Mouse (Mus musculus) large intestine, adult 2 months (tissue): ENCODE data around the gene Amer2. TPM values are rescaled to one million over a fixed set of nuclear protein-coding genes. Genes with fewer than 3 reads are reported as not detected.

Experiments
- DNase-seq: peaks from one replicate; pipeline ENCODE4 v3.0.0-alpha.2; 2012; ENCODE audit warnings: low read depth, low spot score
- WGBS: fragments of 180-500 bp; shearing (Covaris S2); methylation state at CpG from one replicate; pipeline ENCODE4 v1.1.7; 2018; 5-methylcytosine and 5-hydroxymethylcytosine counted together
- polyA plus RNA-seq: library from polyadenylated mRNA; depleted of rRNA; stranded (reverse); fragments of >200 nt; gene quantifications from 2 replicates; pipeline ENCODE4 v1.2.3, GENCODE M21; 2012

Gene Amer2
- polyA plus RNA-seq, 1 experiment, result 0.04 TPM

GRCm38 (mm10) chr14:60385079-60385643, 12.1 kb downstream of the Amer2 start:
- WGBS, result 59% methylated on average over 6 of the region's 6 CpGs
- no peak for DNase-seq

- no peak for DNase-seq
- 46% methylated on average over 6 of the region's 6 CpGs for WGBS
Observed at GRCm38 (mm10) chr14:60386591-60387501, 13.8 kb downstream of the Amer2 start.

GRCm38 (mm10) chr14:60388332-60388731, 15.3 kb downstream of the Amer2 start:
- WGBS, result 85% methylated on average over 2 of the region's 2 CpGs
- no peak for DNase-seq

DNA sequence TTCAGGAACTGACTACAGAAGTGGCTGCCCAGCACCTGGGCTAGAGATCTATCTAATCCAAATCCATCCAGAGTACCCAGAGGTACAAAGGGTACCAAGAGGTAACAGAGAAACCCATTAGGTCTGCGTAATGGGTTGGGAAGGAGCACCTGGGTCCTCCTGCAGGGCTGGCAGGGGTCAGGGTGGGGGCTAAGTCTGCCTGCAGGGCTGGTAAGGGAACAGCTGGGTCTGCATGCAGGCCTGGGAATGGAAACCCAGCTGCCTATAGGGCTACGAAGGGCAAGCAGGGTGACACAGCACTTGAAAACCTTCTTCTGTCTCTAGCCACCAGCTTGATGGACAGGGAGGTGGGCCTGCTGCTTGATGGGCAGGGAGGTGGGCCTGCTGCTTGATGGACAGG, 19.1 kb downstream of the Amer2 start:
- 87% methylated on average over 2 of the region's 2 CpGs for WGBS

GRCm38 (mm10) chr14:60397321-60397720, 24.3 kb downstream of the Amer2 start:
- DNase-seq, result no peak
- WGBS, result 54% methylated on average over 4 of the region's 4 CpGs

More for the DNA sequence above, 19.1 kb downstream of the Amer2 start:
- no peak for DNase-seq

DNA sequence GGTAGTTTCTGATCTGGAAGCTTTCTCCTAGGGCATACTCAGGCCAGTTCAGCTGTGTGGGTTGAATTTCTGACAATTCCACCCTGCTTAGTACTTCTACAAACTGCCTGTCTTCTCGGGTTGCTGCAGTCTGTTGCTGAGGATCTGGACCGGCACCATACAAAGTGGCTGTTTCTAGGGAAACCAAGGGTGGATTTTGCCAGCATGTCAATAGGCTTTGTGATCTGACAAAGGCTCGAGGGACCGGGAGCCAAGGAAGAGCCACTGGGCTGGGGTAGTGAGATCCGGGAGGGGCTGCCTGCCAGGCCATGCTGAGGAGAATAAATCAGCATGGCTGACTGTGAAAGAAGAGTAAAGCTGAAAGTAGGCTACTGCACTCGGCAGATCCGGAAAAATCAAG, 25.8 kb downstream of the Amer2 start:
- WGBS, result 55% methylated on average over 7 of the region's 7 CpGs
- no peak for DNase-seq

DNA sequence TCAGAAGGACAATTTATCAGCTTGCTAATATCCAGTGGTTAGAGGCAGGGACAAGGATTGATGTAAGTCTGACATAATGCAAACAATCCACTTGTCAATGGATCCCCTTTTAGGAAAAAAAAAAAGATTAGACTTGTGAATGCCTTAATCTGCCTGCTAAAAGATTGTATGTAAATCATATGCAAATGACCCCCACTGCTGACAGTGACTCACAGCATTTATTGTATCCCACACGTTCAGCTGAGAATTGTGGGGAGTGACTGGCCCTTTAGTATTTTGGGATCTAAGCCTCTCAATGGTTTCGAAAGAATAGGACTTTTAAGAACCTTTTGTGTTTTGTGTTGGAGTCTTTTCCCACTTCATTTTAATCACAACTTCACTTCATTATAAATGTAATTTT, 30.2 kb downstream of the Amer2 start:
- WGBS, result 68% methylated on average over 2 of the region's 2 CpGs
- no peak for DNase-seq

DNA sequence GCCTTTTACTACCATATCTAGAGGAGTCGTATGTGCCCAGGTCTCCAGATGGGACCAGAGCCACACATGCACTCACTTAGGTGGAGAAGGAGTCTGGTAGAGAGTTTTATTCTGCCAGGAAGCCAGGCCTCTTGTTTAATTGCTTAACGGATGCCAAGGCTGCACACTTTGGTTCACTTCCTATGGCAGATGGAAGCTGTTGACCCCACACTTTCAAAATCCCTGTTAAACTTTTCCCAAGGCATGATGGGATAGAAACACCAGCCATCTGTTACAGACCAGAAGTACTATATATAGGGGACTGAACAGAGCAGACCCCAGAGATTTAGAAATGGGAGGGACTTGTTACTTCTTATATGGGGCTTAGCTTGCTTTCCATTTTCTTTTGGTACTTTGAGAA, 32.8 kb downstream of the Amer2 start:
- DNase-seq, result no peak
- WGBS, result 75% methylated on average over 2 of the region's 2 CpGs

DNA sequence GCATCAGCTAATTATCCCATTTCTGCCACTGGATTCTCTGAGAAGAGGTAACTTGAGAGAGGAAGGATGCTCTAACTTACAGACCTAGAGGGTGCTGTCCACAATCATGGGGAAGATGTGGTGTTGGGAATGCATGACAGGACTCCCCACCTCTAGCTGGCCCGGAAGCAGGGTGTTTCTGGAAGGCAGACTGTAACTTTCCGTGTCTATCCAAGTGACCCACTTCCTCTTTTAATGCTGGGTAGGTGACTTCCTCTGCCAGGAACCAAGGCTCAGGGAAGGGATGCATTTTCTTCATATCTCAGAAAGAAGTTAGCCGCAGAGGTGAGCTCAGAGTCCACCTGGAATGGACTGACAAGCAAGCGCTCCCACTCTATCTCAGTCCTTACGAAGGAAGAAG, 33.5 kb downstream of the Amer2 start:
- WGBS, result 89% methylated on average over 5 of the region's 5 CpGs

GRCm38 (mm10) chr14:60407319-60407718, 34.3 kb downstream of the Amer2 start:
- 79% methylated on average over 9 of the region's 9 CpGs for WGBS

More for the DNA sequence above, 33.5 kb downstream of the Amer2 start:
- DNase-seq, result no peak

GRCm38 (mm10) chr14:60409702-60410491, 36.8 kb downstream of the Amer2 start:
- DNase-seq, result no peak
- WGBS, result 19% methylated on average over 12 of the region's 12 CpGs

More at GRCm38 (mm10) chr14:60407319-60407718, 34.3 kb downstream of the Amer2 start:
- no peak for DNase-seq

DNA sequence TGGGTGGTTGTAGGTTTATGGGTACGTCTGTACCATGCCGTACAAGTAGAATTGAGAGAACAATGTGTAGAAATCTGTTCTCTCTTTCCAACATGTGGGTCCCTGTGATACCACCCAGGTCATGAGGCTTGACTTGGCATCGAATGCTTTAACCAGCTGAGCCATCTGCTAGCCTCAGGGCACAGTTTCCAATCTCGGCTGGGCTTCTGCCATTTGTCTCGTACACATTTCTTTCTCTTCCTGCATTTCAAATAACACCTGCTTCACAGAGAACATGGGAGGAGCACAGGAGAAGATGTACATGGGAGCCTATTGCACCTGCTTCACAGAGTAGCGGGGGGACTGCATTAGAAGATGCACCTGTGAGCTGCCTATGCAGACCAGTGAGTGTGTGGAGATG, 38.2 kb downstream of the Amer2 start:
- no peak for DNase-seq
- WGBS, result 85% methylated on average over 6 of the region's 6 CpGs

- WGBS, result 74% methylated on average over 8 of the region's 8 CpGs
- no peak for DNase-seq
Observed at GRCm38 (mm10) chr14:60414691-60415090, 41.6 kb downstream of the Amer2 start.

GRCm38 (mm10) chr14:60417924-60418323, 44.9 kb downstream of the Amer2 start:
- WGBS, result 82% methylated on average over 5 of the region's 5 CpGs

GRCm38 (mm10) chr14:60422920-60423319, 49.9 kb downstream of the Amer2 start:
- DNase-seq, result no peak
- 86% methylated on average over 2 of the region's 2 CpGs for WGBS

More at GRCm38 (mm10) chr14:60417924-60418323, 44.9 kb downstream of the Amer2 start:
- DNase-seq, result no peak

GRCm38 (mm10) chr14:60424174-60424573, 51.1 kb downstream of the Amer2 start:
- WGBS, result 16% methylated on average over 3 of the region's 3 CpGs
- no peak for DNase-seq

DNA sequence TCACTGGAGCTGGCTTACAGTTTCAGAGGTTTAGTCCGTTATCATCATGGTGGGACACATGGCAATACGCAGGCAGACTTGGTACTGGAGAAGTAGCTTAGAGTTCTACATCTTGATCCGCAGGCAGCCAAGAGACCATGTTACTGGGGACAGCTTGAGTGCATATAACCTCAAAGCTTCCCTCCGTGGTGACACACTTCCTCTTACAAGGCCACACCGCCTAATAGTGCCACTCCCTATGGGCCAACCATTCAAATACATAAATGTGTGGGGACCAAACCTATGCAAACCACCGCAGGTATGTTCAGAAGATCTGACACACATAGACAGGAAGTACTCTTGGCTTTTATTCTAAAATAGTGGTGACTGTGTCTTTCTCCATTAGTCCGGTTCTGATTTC, 52.5 kb downstream of the Amer2 start:
- 79% methylated on average over 7 of the region's 7 CpGs for WGBS
- no peak for DNase-seq

DNA sequence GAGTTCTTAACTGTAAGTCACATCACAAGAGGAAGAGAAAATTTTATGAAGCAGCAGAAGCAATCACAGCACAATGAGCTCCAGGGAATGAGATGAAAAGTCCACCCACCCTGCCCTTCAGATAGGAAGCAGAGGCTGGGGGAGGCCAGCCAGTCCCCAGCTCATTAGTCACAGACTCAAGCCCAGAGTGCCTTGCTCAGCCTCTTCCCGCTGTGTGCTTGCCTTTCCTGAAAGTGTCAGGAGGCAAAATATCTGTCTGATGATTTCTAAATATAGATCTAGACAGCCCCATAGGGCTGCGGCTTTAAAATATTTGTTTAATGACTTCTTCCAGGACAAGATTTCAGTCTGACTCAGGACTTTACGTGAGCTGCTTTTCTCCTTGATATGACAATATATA, 54.8 kb downstream of the Amer2 start:
- 26% methylated on average over 3 of the region's 3 CpGs for WGBS
- DNase-seq, result no peak

DNA sequence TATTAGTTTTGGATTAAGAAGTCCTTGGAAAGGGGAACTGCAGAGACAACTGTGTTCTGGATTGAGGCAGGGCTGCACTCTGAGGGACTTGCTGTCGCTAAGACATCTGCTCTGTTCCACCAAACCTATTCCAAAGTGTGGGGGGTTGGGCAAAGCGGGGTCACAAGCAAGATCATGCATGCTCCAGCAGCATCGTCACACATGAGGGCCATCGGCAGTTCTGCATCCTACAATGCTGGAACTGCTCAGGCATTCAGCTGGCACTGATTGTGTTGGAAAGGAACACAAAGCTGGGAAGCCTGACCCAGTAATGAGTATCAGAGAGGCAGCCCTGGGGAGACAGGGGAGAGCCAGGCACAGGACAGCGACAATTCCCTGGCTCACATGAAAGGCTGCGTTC, 56.5 kb downstream of the Amer2 start:
- DNase-seq, result no peak
- 75% methylated on average over 6 of the region's 6 CpGs for WGBS

- no peak for DNase-seq
- 51% methylated on average over 5 of the region's 5 CpGs for WGBS
Observed at GRCm38 (mm10) chr14:60431515-60431914, 58.5 kb downstream of the Amer2 start.
